Mouse (Mus musculus): ENCODE measurements around the gene Irak1.

Irak1 gene

DNA sequence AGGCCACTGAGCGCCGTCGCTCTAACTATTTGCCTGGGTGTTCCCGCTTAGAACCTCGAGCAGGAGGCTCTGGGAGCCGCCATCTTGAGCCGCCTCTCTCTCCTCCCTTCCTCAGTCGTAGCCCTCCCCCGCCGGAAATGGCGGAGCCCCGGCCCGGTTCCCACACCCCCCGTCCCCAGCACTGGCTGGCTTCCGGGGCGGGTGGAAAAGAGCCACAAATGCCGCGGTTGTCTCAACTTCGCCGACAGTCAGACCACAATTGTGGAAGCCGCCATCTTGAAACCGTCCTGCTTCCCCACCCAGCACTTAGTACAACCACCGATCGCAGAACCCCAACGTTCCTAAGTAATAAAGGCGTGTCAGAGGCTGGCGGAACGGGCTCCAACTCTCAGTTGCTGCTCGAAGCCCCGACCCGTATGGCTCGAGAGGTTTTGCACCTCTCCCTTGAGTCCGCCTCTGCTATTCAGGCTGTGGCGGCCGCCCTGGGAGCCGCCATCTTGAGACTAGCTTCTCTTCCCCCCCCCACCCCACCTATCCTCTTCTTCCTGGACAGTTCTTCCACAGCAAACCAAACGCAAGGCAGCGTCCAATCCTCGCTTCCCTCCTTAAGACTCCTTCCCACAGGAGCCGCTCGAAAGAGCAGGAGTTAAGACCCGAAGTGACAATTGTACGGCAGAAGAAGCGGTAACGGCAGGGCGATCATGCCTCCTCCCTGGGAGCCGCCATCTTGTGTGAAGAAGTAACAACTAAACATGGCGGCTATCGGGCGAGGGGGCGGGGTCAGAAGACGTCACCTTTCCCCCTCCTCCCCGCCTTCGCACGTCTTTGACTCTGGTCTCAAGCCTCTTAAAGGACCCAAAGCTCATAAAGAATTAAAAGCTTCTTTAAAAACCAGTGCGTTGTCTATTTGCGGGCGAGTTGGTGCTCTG is 57.2 kb downstream of the Irak1 start, which contains the start of gene Hcfc1:
Gene Hcfc1 (minus strand): TSS at position 110 of the 929 bp plus-strand sequence.
- DNase-seq (ENCODE audit: low spot score), result peak; percentile 93

DNA sequence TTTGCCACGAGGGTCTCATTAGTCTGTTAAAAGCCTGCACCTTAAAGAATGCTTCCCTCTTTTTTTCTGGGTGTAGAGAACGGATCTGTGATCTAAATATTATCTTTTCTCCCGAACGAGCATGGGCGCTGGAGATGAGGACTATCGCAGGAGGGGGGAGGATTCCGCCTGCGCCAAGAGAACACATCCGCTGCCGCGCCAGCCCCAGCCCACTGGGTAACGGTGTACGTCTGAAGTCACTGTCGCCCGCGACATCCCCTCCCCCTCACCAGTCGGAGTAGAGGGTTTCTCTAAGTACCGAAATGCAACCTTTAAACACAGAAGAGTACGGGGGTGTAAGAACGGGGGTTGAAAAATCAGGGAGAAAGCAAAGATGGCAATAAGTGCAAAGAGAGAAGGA is 58.4 kb downstream of the Irak1 start:
- peak; percentile 43 for DNase-seq (ENCODE audit: low spot score)

DNA sequence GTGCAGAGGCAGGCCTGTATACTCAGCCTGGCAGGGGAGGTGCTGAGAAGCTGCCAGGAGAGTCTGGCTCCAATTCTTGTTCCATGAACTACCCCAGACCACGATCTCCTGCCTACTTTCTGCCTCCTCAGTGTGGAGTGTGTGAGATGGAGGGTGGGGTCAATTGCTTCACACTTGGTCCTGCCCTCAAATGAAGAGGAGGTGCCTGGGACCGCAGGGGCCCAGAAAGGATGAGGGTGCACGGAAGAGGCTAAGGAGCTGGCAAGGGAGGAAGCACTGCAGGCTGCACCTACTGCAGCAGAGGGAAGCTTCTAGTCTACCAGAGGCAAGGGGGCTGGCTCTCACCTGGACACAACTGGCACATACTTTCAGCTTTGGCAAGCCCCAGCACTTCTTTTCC is 59.4 kb downstream of the Irak1 start:
- DNase-seq (ENCODE audit: low spot score), result peak; percentile 63
